Mouse (Mus musculus) lung, postnatal 4 days (tissue): ENCODE measurements around the gene Cd248.
A peak's percentile ranks its signal among the peaks of the same experiment; 100 is the strongest.

ENCODE experiments used
- DNase-seq, 2 experiments: peaks; one replicate each; pipeline ENCODE4 v3.0.0; 2021

Gene Cd248

GRCm38 (mm10) chr19:5052166-5052822, 15.6 kb upstream of the Cd248 start:
- DNase-seq, result no peak

- DNase-seq, result no peak
These were observed 15.0 kb upstream of the Cd248 start for GRCm38 (mm10) chr19:5052853-5053252.

GRCm38 (mm10) chr19:5053909-5054308, 14.0 kb upstream of the Cd248 start:
- peak; percentile 61 to 72 for DNase-seq

GRCm38 (mm10) chr19:5056251-5056650, 11.6 kb upstream of the Cd248 start:
- DNase-seq, result peak; percentile 62 to 72

- DNase-seq, result peak; percentile 65 to 78
These were observed 9.8 kb upstream of the Cd248 start for GRCm38 (mm10) chr19:5057876-5058775.

- peak; percentile 60 to 81 for DNase-seq
These were observed 8.8 kb upstream of the Cd248 start for GRCm38 (mm10) chr19:5058801-5059771.

GRCm38 (mm10) chr19:5060365-5061330, 7.2 kb upstream of the Cd248 start:
- peak; percentile 62 to 87 for DNase-seq

GRCm38 (mm10) chr19:5062041-5062440, 5.8 kb upstream of the Cd248 start:
- no peak for DNase-seq

- DNase-seq, result no peak
These were observed 5.4 kb upstream of the Cd248 start for GRCm38 (mm10) chr19:5062446-5062845.

- peak in 1 of 2 experiments; percentile 51 for DNase-seq
These were observed 2.8 kb upstream of the Cd248 start for GRCm38 (mm10) chr19:5065104-5065503.

- peak in 1 of 2 experiments; percentile 33 for DNase-seq
These were observed 658 bp upstream of the Cd248 start for GRCm38 (mm10) chr19:5067040-5067799.

GRCm38 (mm10) chr19:5068570-5069234, 824 bp downstream of the Cd248 start:
- no peak for DNase-seq

- DNase-seq, result no peak
These were observed 1.6 kb downstream of the Cd248 start for GRCm38 (mm10) chr19:5069486-5069885.

- no peak for DNase-seq
These were observed 2.1 kb downstream of the Cd248 start for GRCm38 (mm10) chr19:5069978-5070377.

- no peak for DNase-seq
These were observed 3.2 kb downstream of the Cd248 start for GRCm38 (mm10) chr19:5071077-5071476.

- peak; percentile 82 to 90 for DNase-seq
These were observed 3.9 kb downstream of the Cd248 start for GRCm38 (mm10) chr19:5071545-5072369.

- peak in 1 of 2 experiments; percentile 42 for DNase-seq
These were observed 4.6 kb downstream of the Cd248 start for GRCm38 (mm10) chr19:5072389-5073019.

GRCm38 (mm10) chr19:5073028-5073427, 5.2 kb downstream of the Cd248 start:
- peak; percentile 65 to 71 for DNase-seq

- no peak for DNase-seq
These were observed 5.6 kb downstream of the Cd248 start for GRCm38 (mm10) chr19:5073518-5073917.
